Mouse (Mus musculus) liver, postnatal 0 days (tissue): ENCODE measurements at regions not wholly inside any gene's neighbourhood (a gene's known extent, or its start where the extent isn't known, plus 50 kb on each side); places are given as distances from the start of the nearest gene placed in this dataset.

Experiments used
- CTCF ChIP-seq: sonication (generic); IDR thresholded peaks from 2 replicates; pipeline ENCODE4 v1.5.1; 2016; ENCODE audit warnings: antibody characterized with exemption, low read depth
- EP300 ChIP-seq: IDR thresholded peaks from 2 replicates; pipeline ENCODE4 v1.6.1; 2016; ENCODE audit warnings: antibody characterized with exemption, low read depth, mild to moderate bottlenecking

DNA sequence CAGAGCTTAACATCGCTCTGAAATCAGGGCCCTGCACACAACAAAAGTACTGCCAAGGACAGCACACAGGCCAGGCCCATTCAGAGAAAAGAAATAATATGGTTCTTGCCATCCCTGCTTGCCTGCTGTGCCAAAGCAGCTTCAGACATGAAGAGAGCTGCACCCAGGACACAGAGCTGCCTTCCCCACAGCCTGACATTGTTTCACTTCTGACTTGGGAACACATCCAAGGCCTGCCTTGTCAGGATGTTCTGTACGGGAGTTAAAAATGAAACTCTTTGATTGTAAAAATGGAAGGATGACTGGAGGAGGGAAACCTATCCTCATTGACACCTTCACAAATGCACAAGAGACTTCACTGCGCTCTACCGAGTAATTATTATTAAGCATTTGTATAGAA lies 114.0 kb upstream of the Ube2e3 start:
- TF ChIP-seq CTCF = no peak
- no peak for TF ChIP-seq EP300
